Mouse (Mus musculus) forebrain, embryonic 16.5 days (tissue): ENCODE measurements at regions not wholly inside any gene's neighbourhood (a gene's known extent, or its start where the extent isn't known, plus 50 kb on each side); places are given as distances from the start of the nearest gene placed in this dataset.

Experiments used
- ATAC-seq: fragments of 200-750 bp; cut with Nextera tagmentation; 2 replicates; pipeline ENCODE4 v1.8.0; 2017; ENCODE audit warnings: mild to moderate bottlenecking, moderate library complexity
- H3K27ac ChIP-seq: fragments of 300-500 bp; sonication (generic); 2 replicates; pipeline ENCODE4 v1.5.1; 2014; ENCODE audit warnings: low read length, control low read depth
- H3K27me3 ChIP-seq: fragments of 300-500 bp; sonication (generic); replicated peaks from 2 replicates; pipeline ENCODE4 v1.6.1; 2014; ENCODE audit warnings: low read length; ENCODE audit not compliant: control insufficient read depth, insufficient read depth
- H3K36me3 ChIP-seq: fragments of 300-500 bp; sonication (generic); 2 replicates; pipeline ENCODE4 v1.6.1; 2014; ENCODE audit not compliant: control insufficient read depth, insufficient read depth
- H3K4me1 ChIP-seq: fragments of 300-500 bp; sonication (generic); replicated peaks from 2 replicates; pipeline ENCODE4 v1.6.1; 2014; ENCODE audit warnings: low read length; ENCODE audit not compliant: control insufficient read depth, insufficient read depth
- H3K4me2 ChIP-seq: fragments of 300-500 bp; sonication (generic); 2 replicates; pipeline ENCODE4 v1.6.1; 2014; ENCODE audit warnings: mild to moderate bottlenecking, low read length, control low read depth
- H3K4me3 ChIP-seq: fragments of 300-500 bp; sonication (generic); replicated peaks from 2 replicates; pipeline ENCODE4 v1.5.1; 2014; ENCODE audit warnings: mild to moderate bottlenecking, low read length, control low read depth
- H3K9ac ChIP-seq: fragments of 300-500 bp; sonication (generic); replicated peaks from 2 replicates; pipeline ENCODE4 v1.6.1; 2014; ENCODE audit warnings: low read depth, low read length, control low read depth
- H3K9me3 ChIP-seq: fragments of 300-500 bp; sonication (generic); 2 replicates; pipeline ENCODE4 v1.6.1; 2016; ENCODE audit warnings: low read length; ENCODE audit not compliant: control insufficient read depth
- WGBS: fragments of 180-500 bp; shearing (Covaris S2); extraction: QIAGEN DNeasy Blood & Tissue Kit; methylation state at CpG from one replicate; pipeline ENCODE4 v1.1.7; 2014; 5-methylcytosine and 5-hydroxymethylcytosine counted together

GRCm38 (mm10) chr1:91611281-91611680 is 70.9 kb downstream of the Asb1 start:
- Histone ChIP-seq H3K36me3 (no peaks in the 10 kb centered on the region), H3K9me3 (no peaks in the 10 kb centered on the region), H3K27me3 (no peaks in the 10 kb centered on the region), H3K9ac (no peak overlapping the region), H3K4me3 (no peak overlapping the region), H3K27ac (no peak overlapping the region), H3K4me1 (no peaks in the 10 kb centered on the region), H3K4me2 (no peak overlapping the region)
- ATAC-seq = no peak
- WGBS = 79% methylated on average over 13 of the region's 13 CpGs

- Histone ChIP-seq H3K36me3 (no peaks in the 10 kb centered on the region), H3K9ac (no peak overlapping the region), H3K27ac (no peak overlapping the region), H3K4me2 (no peak overlapping the region), H3K27me3 (no peaks in the 10 kb centered on the region), H3K4me1 (no peaks in the 10 kb centered on the region), H3K9me3 (no peaks in the 10 kb centered on the region), H3K4me3 (no peak overlapping the region)
- ATAC-seq = no peak
- 71% methylated on average over 16 of the region's 16 CpGs for WGBS
Measured at GRCm38 (mm10) chr1:91611694-91612093, 71.3 kb downstream of the Asb1 start.

GRCm38 (mm10) chr1:91612912-91613311 is 72.6 kb downstream of the Asb1 start:
- no peak overlapping the region for H3K9ac ChIP-seq

GRCm38 (mm10) chr1:91615396-91615795 is 75.1 kb downstream of the Asb1 start:
- WGBS = 73% methylated on average over 5 of the region's 5 CpGs
- Histone ChIP-seq H3K9ac (no peak overlapping the region), H3K27ac (no peak overlapping the region), H3K27me3 (no peaks in the 10 kb centered on the region), H3K4me1 (no peaks in the 10 kb centered on the region), H3K36me3 (no peaks in the 10 kb centered on the region), H3K4me3 (no peak overlapping the region), H3K9me3 (no peaks in the 10 kb centered on the region), H3K4me2 (no peak overlapping the region)
- no peak for ATAC-seq

More at GRCm38 (mm10) chr1:91612912-91613311, 72.6 kb downstream of the Asb1 start:
- Histone ChIP-seq H3K36me3 (no peaks in the 10 kb centered on the region), H3K9me3 (no peaks in the 10 kb centered on the region), H3K27me3 (no peaks in the 10 kb centered on the region), H3K4me2 (no peak overlapping the region), H3K4me3 (no peak overlapping the region), H3K27ac (no peak overlapping the region), H3K4me1 (no peaks in the 10 kb centered on the region)
- WGBS = 71% methylated on average over 3 of the region's 3 CpGs
- ATAC-seq = no peak

GRCm38 (mm10) chr1:91618527-91619135 is 78.3 kb downstream of the Asb1 start:
- WGBS = 55% methylated on average over 14 of the region's 14 CpGs
- no peak for ATAC-seq
- Histone ChIP-seq H3K27ac (no peak overlapping the region), H3K36me3 (no peaks in the 10 kb centered on the region), H3K4me3 (no peak overlapping the region), H3K9ac (no peak overlapping the region), H3K9me3 (no peaks in the 10 kb centered on the region), H3K27me3 (no peaks in the 10 kb centered on the region), H3K4me2 (no peak overlapping the region), H3K4me1 (no peaks in the 10 kb centered on the region)

GRCm38 (mm10) chr1:91621141-91621540 is 80.8 kb downstream of the Asb1 start:
- Histone ChIP-seq H3K4me3 (no peak overlapping the region), H3K36me3 (no peaks in the 10 kb centered on the region), H3K4me2 (no peak overlapping the region), H3K27ac (no peak overlapping the region), H3K9ac (no peak overlapping the region), H3K9me3 (no peaks in the 10 kb centered on the region), H3K4me1 (no peaks in the 10 kb centered on the region), H3K27me3 (no peaks in the 10 kb centered on the region)
- no peak for ATAC-seq
- 72% methylated on average over 5 of the region's 5 CpGs for WGBS

- Histone ChIP-seq H3K27ac (no peak overlapping the region), H3K4me2 (no peak overlapping the region), H3K9me3 (no peaks in the 10 kb centered on the region), H3K36me3 (no peaks in the 10 kb centered on the region), H3K27me3 (no peaks in the 10 kb centered on the region), H3K4me3 (no peak overlapping the region), H3K9ac (no peak overlapping the region), H3K4me1 (no peaks in the 10 kb centered on the region)
- ATAC-seq = peak; percentile 64; the same call in 1 of the 2 replicates
- 82% methylated on average over 5 of the region's 5 CpGs for WGBS
Measured at GRCm38 (mm10) chr1:91622874-91623273, 82.5 kb downstream of the Asb1 start.

- Histone ChIP-seq H3K4me2 (no peak overlapping the region), H3K27ac (no peak overlapping the region), H3K9me3 (no peaks in the 10 kb centered on the region), H3K4me1 (no peaks in the 10 kb centered on the region), H3K9ac (no peak overlapping the region), H3K36me3 (no peaks in the 10 kb centered on the region), H3K27me3 (no peaks in the 10 kb centered on the region), H3K4me3 (no peak overlapping the region)
- ATAC-seq = no peak
- WGBS = 75% methylated on average over 8 of the region's 8 CpGs
Measured at GRCm38 (mm10) chr1:91624028-91624427, 83.7 kb downstream of the Asb1 start.

GRCm38 (mm10) chr1:91624531-91625300 is 84.4 kb downstream of the Asb1 start:
- no peak overlapping the region for H3K4me2 ChIP-seq
- no peak for ATAC-seq
- H3K4me3 ChIP-seq = no peak overlapping the region
- no peak overlapping the region for H3K27ac ChIP-seq
- H3K9ac ChIP-seq = no peak overlapping the region
- H3K36me3 ChIP-seq = no peaks in the 10 kb centered on the region
- H3K9me3 ChIP-seq = no peaks in the 10 kb centered on the region
- no peaks in the 10 kb centered on the region for H3K4me1 ChIP-seq
- 67% methylated on average over 11 of the region's 11 CpGs for WGBS
- H3K27me3 ChIP-seq = no peaks in the 10 kb centered on the region
